Mouse (Mus musculus) E14TG2a.4 (cell line): ENCODE results near the gene Arhgef19.

Experiments
- CTCF ChIP-seq: conservative IDR thresholded peaks from 2 replicates; pipeline ENCODE4 v1.5.1; 2014; ENCODE audit warnings: low read length
- NANOG ChIP-seq: IDR thresholded peaks from 2 replicates; pipeline ENCODE4 v1.6.1; 2014; ENCODE audit warnings: borderline replicate concordance, low read length, mixed read lengths
- POU5F1 ChIP-seq: IDR thresholded peaks from 2 replicates; pipeline ENCODE4 v1.6.1; 2014; ENCODE audit warnings: low read length, borderline replicate concordance

GRCm38 (mm10) chr4:141274485-141275341 is 35.4 kb downstream of the Arhgef19 start:
- no peak for TF ChIP-seq CTCF
- no peak for TF ChIP-seq NANOG
- no peak for TF ChIP-seq POU5F1
